Mouse (Mus musculus) brain, embryonic 14.5 days (tissue): Measurements from ENCODE around the gene Tor1a. TPM values are rescaled to one million over a fixed set of nuclear protein-coding genes. Genes with fewer than 3 reads are reported as not detected.

Experiments
- DNase-seq: peaks from one replicate; pipeline ENCODE4 v3.0.0-alpha.2; 2011; ENCODE audit warnings: low read depth
- CTCF ChIP-seq: fragments of 200-500 bp; IDR thresholded peaks from 2 replicates; pipeline ENCODE4 v1.5.1; 2012; ENCODE audit warnings: inconsistent platforms, mild to moderate bottlenecking, moderate library complexity, borderline replicate concordance; ENCODE audit not compliant: insufficient read depth, insufficient read length; ENCODE audit errors: extremely low read depth
- POLR2A ChIP-seq: fragments of 200-500 bp; IDR thresholded peaks from 2 replicates; pipeline ENCODE4 v1.6.1; 2012; ENCODE audit warnings: mild to moderate bottlenecking, inconsistent platforms, borderline replicate concordance; ENCODE audit not compliant: poor library complexity, insufficient read depth, insufficient read length, severe bottlenecking; ENCODE audit errors: extremely low read depth
- polyA plus RNA-seq: library from polyadenylated mRNA; depleted of rRNA; stranded (reverse); fragments of >200 nt; gene quantifications from 2 replicates; pipeline ENCODE4 v1.2.3, GENCODE M21; 2012

Gene Tor1a
- polyA plus RNA-seq, 1 experiment: 66.9 TPM

GRCm38 (mm10) chr2:30983024-30983423, 15.3 kb upstream of the Tor1a start:
- peak; percentile 28 for DNase-seq
- no peak for TF ChIP-seq POLR2A
- TF ChIP-seq CTCF: no peak

GRCm38 (mm10) chr2:30981790-30982513, 14.2 kb upstream of the Tor1a start, which contains the start of the genes BC005624 and Usp20:
Gene BC005624 (minus strand): TSS chr2:30982201.
Gene Usp20 (plus strand): TSS chr2:30982279.
- TF ChIP-seq POLR2A (peak; percentile 55; the same call in 1 of the 2 replicates), CTCF (no peak)
- DNase-seq: peak; percentile 100

GRCm38 (mm10) chr2:30966826-30967225, 907 bp downstream of the Tor1a start:
- no peak for TF ChIP-seq POLR2A
- TF ChIP-seq CTCF: no peak
- DNase-seq: no peak

DNA sequence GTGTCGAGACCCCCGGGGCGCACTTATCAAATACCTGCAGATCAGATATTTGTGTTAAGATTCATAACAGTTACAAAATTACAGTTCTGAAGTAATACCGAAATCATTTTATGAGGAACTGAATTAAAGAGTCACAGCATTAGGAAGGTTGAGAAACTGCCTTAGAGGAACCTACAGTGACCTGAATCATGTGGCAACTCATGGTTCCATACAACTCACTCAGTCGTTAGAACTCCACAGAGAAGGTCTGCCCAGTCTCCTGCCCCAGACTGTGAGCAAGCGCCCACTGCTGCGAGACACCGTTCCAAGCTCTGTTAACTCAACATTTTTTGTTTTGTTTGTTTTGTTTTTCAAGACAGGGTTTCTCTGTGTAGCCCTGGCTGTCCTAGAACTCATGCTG, 2.1 kb downstream of the Tor1a start:
- no peak for TF ChIP-seq POLR2A
- TF ChIP-seq CTCF: no peak
- DNase-seq: no peak

DNA sequence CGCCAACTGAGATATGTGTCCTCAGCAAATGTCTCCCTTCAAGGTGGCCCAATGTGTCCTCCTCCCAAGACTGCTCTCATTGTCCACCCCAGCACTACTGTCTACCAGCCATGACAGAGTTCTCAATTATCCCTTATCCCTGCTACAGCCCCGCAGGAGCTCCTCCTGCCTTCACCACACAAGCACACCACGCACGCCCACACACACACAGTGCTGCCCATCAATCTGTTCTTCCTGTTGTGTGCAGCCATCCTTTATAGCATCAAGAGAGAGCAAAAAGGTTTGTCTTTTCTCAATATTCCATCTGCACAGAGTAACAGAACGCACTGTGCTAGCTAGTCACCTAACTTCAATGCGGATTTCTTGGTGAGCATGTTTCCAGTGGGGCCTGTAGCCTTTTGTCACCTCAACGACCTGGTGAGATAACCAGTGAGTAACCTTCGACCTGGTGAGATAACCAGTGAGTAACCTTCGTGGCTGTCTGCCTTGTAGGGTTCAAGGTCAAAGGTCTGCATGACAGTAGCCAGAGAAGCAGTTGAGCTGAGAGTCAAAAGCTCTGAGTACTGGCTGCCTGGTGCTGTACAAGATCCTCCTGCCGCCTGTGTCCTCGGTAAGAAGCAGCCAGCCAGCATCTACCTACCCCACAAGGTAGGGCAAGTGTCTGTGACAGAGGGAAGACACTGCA, 5.0 kb downstream of the Tor1a start:
- TF ChIP-seq POLR2A: no peak
- no peak for TF ChIP-seq CTCF
- DNase-seq: no peak

DNA sequence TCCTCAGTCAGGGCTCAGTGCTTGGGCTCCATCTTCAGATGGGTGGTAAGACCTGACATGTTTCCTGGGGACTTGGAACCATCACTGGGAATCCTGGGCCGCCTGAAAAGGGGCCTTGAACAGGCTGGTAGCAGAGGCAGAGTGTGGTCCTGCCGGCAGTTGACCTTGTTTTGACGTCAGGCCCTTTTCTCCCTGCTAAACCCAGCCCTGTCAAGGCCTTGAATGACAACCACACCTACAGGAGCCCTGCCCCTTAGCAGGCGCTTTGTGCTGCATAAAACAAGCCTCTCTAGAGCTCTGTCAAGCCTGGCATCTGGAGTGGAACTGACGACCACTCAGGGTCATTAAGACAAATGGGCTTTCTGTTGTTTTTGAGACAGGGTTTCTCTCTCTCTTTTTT, 7.9 kb downstream of the Tor1a start:
- TF ChIP-seq POLR2A (no peak), CTCF (no peak)
- no peak for DNase-seq

- no peak for TF ChIP-seq CTCF
- no peak for TF ChIP-seq POLR2A
- DNase-seq: no peak
These were observed 9.0 kb downstream of the Tor1a start for GRCm38 (mm10) chr2:30958726-30959125.

GRCm38 (mm10) chr2:30957511-30957910, 10.2 kb downstream of the Tor1a start:
- TF ChIP-seq POLR2A: no peak
- TF ChIP-seq CTCF: no peak
- no peak for DNase-seq

DNA sequence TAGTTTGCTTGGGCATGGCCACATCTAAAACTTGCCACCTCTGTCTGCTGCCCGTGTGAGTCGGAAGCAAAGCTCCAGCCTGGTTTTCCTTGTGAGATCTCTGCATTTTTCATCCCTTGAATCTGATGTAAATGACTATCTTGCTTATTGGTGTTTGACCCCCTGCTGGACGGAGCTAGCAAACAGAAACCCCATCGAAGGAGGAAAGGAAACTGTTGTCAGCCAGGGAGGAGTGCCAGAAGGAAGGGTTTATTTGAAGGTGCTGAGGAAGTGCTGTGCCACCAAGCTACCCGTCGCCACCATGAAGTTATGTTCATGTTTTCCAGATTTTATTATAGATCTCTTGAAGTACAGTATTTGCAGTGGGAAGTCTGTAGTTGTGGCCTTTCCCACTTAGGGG, 12.9 kb downstream of the Tor1a start:
- TF ChIP-seq CTCF (no peak), POLR2A (no peak)
- no peak for DNase-seq

- TF ChIP-seq POLR2A: peak; percentile 92
- TF ChIP-seq CTCF: peak; percentile 31; the same call in 1 of the 2 replicates
- DNase-seq: peak; percentile 97
These were observed 14.8 kb downstream of the Tor1a start, which contains the start of gene Tor1b for GRCm38 (mm10) chr2:30952824-30953490. Gene Tor1b (plus strand): TSS chr2:30952959.

DNA sequence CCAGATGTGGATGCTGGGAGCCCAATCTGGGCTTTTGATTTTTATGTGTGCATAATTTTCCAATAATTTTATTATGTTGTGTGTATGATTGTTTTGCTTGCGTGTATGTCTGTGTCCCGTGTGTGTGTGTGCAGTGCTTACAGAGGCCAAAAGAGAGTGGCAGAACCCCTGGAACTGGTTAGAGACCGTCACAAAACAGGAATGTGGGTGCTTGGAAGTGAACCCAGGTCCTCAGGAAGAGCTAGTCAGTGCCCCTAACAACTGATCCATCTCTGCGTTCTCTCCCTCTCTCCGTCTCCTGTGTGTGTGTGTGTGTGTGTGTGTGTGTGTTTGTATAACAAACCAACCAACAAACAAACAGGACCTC, 15.3 kb downstream of the Tor1a start:
- no peak for TF ChIP-seq CTCF
- TF ChIP-seq POLR2A: no peak

More for the DNA sequence above, 15.3 kb downstream of the Tor1a start:
- DNase-seq: no peak
